ENCODE assay signal across 9 mouse cellular contexts in genomic region chr1:78371569-78372236, GRCm38 (mm10).
DNase-seq lines count a peak whose midpoint lies in the region; ATAC-seq and TF ChIP-seq lines count a peak whose summit lies in the region.
"Had no signal": no experiment of that assay in that cellular context is flagged by ENCODE, and none has a peak within 500 bp of the region (broad histone marks: within the 10 kb centered on the region; RNA-seq: fewer than 3 reads in every experiment).

No protein-coding gene starts in this region.

- no peak overlapping the region for H3K4me3 ChIP-seq in kidney, embryonic 16.5 days (ENCODE audit: low read length)
- no peak overlapping the region for H3K4me3 ChIP-seq in liver, embryonic 11.5 days (ENCODE audit: low read depth, low read length)
- H3K4me3 ChIP-seq: limb, embryonic 12.5 days had no signal

- no peak overlapping the region for H3K9ac ChIP-seq in kidney, embryonic 16.5 days (replicated peaks; ENCODE audit: low read length)
- H3K9ac ChIP-seq in liver, embryonic 11.5 days (ENCODE audit: low read depth, low read length), result no peak overlapping the region
- H3K9ac ChIP-seq: limb, embryonic 12.5 days had no signal

- H3K27me3 ChIP-seq in kidney, embryonic 16.5 days (ENCODE audit: insufficient read depth, low read length), result no peaks in the 10 kb centered on the region
- no peaks in the 10 kb centered on the region for H3K27me3 ChIP-seq in liver, embryonic 11.5 days (replicated peaks; ENCODE audit: control insufficient read depth, insufficient read depth, low read length)

- H3K36me3 ChIP-seq in kidney, embryonic 16.5 days (ENCODE audit: insufficient read depth, low read length), result no peaks in the 10 kb centered on the region
- H3K36me3 ChIP-seq in liver, embryonic 11.5 days (ENCODE audit: control insufficient read depth, insufficient read depth, low read length), result no peaks in the 10 kb centered on the region
- H3K36me3 ChIP-seq: limb, embryonic 12.5 days had no signal

- no peak overlapping the region for H3K4me2 ChIP-seq in kidney, embryonic 16.5 days (replicated peaks; ENCODE audit: low read depth, low read length)
- no peak overlapping the region for H3K4me2 ChIP-seq in liver, embryonic 11.5 days
- H3K4me2 ChIP-seq: limb, embryonic 12.5 days had no signal

- H3K27ac ChIP-seq in kidney, embryonic 16.5 days (ENCODE audit: low read length), result no peak overlapping the region
- H3K27ac ChIP-seq in liver, embryonic 11.5 days (ENCODE audit: low read depth, low read length), result no peak overlapping the region
- H3K27ac ChIP-seq: limb, embryonic 12.5 days had no signal

- peak; percentile 90 for DNase-seq in heart, adult 11 months
- no peak for DNase-seq in heart, postnatal 25 days (ENCODE audit: low spot score)
- DNase-seq in brain, embryonic 14.5 days (ENCODE audit: low read depth), result peak; percentile 91
- peak; percentile 21 for DNase-seq in heart, adult 8-10 months (ENCODE audit: low spot score)
- DNase-seq in lung, postnatal 10 days, result peak; percentile 6
- no peak for DNase-seq in thymus, postnatal 0 days (ENCODE audit: low spot score)
- DNase-seq in liver, embryonic 11.5 days (ENCODE audit: low spot score), result no peak

- TF ChIP-seq POLR2A in brain, embryonic 14.5 days (IDR thresholded peaks at IDR 0.05; ENCODE audit: borderline replicate concordance, extremely low read depth, insufficient read depth, insufficient read length, poor library complexity, severe bottlenecking), result no peak

- WGBS in kidney, embryonic 16.5 days, result 77% methylated on average over 2 of the region's 2 CpGs
- 72% methylated on average over 2 of the region's 2 CpGs for WGBS in liver, embryonic 11.5 days

- peaks cover 13% of the 10 kb centered on the region; the same call in 1 of the 2 replicates for H3K4me1 ChIP-seq in kidney, embryonic 16.5 days (ENCODE audit: insufficient read depth, low read length)
- no peaks in the 10 kb centered on the region for H3K4me1 ChIP-seq in liver, embryonic 11.5 days (replicated peaks; ENCODE audit: control insufficient read depth, insufficient read depth, low read length)

- ATAC-seq in kidney, embryonic 16.5 days (ENCODE audit: low FRiP score, low TSS enrichment), result no peak
- ATAC-seq in liver, embryonic 11.5 days (replicated peaks; ENCODE audit: low FRiP score), result no peak

- no peak for TF ChIP-seq CTCF in brain, embryonic 14.5 days (IDR thresholded peaks at IDR 0.05; ENCODE audit: borderline replicate concordance, extremely low read depth, insufficient read depth, insufficient read length)

- H3K9me3 ChIP-seq in kidney, embryonic 16.5 days (ENCODE audit: low read length), result no peaks in the 10 kb centered on the region; the same call in 1 of the 2 replicates
- H3K9me3 ChIP-seq in liver, embryonic 11.5 days (ENCODE audit: control insufficient read depth, low read length), result no peaks in the 10 kb centered on the region

- intact Hi-C loops in heart, postnatal 25 days (cut with DNase I), result no loop called here

Comparison
In these comparisons a context has a peak if more than half of its experiments do, and no peak if none do; other contexts are left out.
1. DNase-seq: peak in heart, adult 11 months (single experiment), brain, embryonic 14.5 days (single experiment), heart, adult 8-10 months (single experiment) and lung, postnatal 10 days (single experiment); none in heart, postnatal 25 days (single experiment), thymus, postnatal 0 days (single experiment) and liver, embryonic 11.5 days (single experiment).